Mouse (Mus musculus) liver, adult 2 months (tissue): ENCODE results near the gene Kirrel3. TPM values are rescaled to one million over a fixed set of nuclear protein-coding genes. Genes with fewer than 3 reads are reported as not detected.
A peak's percentile ranks its signal among the peaks of the same experiment; 100 is the strongest.

Experiments
- DNase-seq: peaks from one replicate; pipeline ENCODE4 v3.0.0-alpha.2; 2011; ENCODE audit warnings: low read depth, low spot score; ENCODE audit errors: extremely low read depth
- H3K27ac ChIP-seq: fragments of 200-500 bp; replicated peaks from 2 replicates; pipeline ENCODE4 v1.5.1; 2012; ENCODE audit warnings: low read depth, mild to moderate bottlenecking, control low read depth, inconsistent platforms, low read length; ENCODE audit not compliant: insufficient read depth
- H3K27me3 ChIP-seq: fragments of 200-500 bp; 2 replicates; pipeline ENCODE4 v1.6.1; 2012; ENCODE audit warnings: mild to moderate bottlenecking, moderate library complexity, low read length, inconsistent platforms; ENCODE audit not compliant: control insufficient read depth, insufficient read depth
- H3K36me3 ChIP-seq: fragments of 200-500 bp; 2 replicates; pipeline ENCODE4 v1.6.1; 2012; ENCODE audit warnings: low read length, inconsistent platforms; ENCODE audit not compliant: control insufficient read depth, insufficient read depth
- H3K4me1 ChIP-seq: fragments of 200-500 bp; 2 replicates; pipeline ENCODE4 v1.6.1; 2011; ENCODE audit warnings: low read length; ENCODE audit not compliant: control insufficient read depth, insufficient read depth
- H3K4me3 ChIP-seq: fragments of 200-500 bp; 2 replicates; pipeline ENCODE4 v1.5.1; 2011; ENCODE audit warnings: low read depth, mild to moderate bottlenecking, control low read depth, low read length, moderate library complexity; ENCODE audit not compliant: insufficient read depth
- H3K79me2 ChIP-seq: fragments of 200-500 bp; 2 replicates; pipeline ENCODE4 v1.6.1; 2012; ENCODE audit warnings: inconsistent platforms, mild to moderate bottlenecking, low read length, moderate library complexity; ENCODE audit not compliant: control insufficient read depth, insufficient read depth
- H3K9ac ChIP-seq: fragments of 200-500 bp; 2 replicates; pipeline ENCODE4 v1.6.1; 2012; ENCODE audit warnings: low read depth, mild to moderate bottlenecking, control low read depth, inconsistent platforms, low read length
- CTCF ChIP-seq: fragments of 200-500 bp; IDR thresholded peaks from 2 replicates; pipeline ENCODE4 v1.5.1; 2011; ENCODE audit warnings: low read depth, low read length, control low read depth
- POLR2A ChIP-seq: fragments of 200-500 bp; IDR thresholded peaks from 2 replicates; pipeline ENCODE4 v1.6.1; 2011; ENCODE audit warnings: low read length, control low read depth; ENCODE audit not compliant: insufficient read depth; ENCODE audit errors: extremely low read depth
- whole genome bisulfite sequencing: fragments of 180-500 bp; shearing (Covaris S2); methylation state at CpG from one replicate; pipeline ENCODE4 v1.1.7; 2018; 5-methylcytosine and 5-hydroxymethylcytosine counted together
- polyA plus RNA-seq: library from polyadenylated mRNA; depleted of rRNA; stranded (reverse); fragments of >200 nt; gene quantifications from 2 replicates; pipeline ENCODE4 v1.2.3, GENCODE M21; 2012
- total RNA-seq: library from RNA; depleted of rRNA; stranded (reverse); fragments of >200 nt; gene quantifications from 2 replicates; pipeline ENCODE4 v1.2.3, GENCODE M21; 2014

The Kirrel3 gene
- total and polyA plus RNA-seq, 2 experiments: 0.09 TPM; not detected in 1

GRCm38 (mm10) chr9:34983513-34984462, 498.1 kb downstream of the Kirrel3 start:
- peak; percentile 51 for DNase-seq
- H3K36me3 ChIP-seq: no peaks in the 10 kb centered on the region
- TF ChIP-seq POLR2A (no peak), CTCF (peak; percentile 69)
- WGBS: 40% methylated on average over 12 of the region's 12 CpGs
- no peaks in the 10 kb centered on the region for H3K4me1 ChIP-seq
- no peak overlapping the region for H3K4me3 ChIP-seq
- no peak overlapping the region for H3K9ac ChIP-seq
- no peak overlapping the region for H3K27ac ChIP-seq
- H3K79me2 ChIP-seq: no peaks in the 10 kb centered on the region
- H3K27me3 ChIP-seq: no peaks in the 10 kb centered on the region

- H3K27me3 ChIP-seq: no peaks in the 10 kb centered on the region
- H3K4me3 ChIP-seq: no peak overlapping the region
- H3K27ac ChIP-seq: no peak overlapping the region
- no peak overlapping the region for H3K9ac ChIP-seq
- H3K36me3 ChIP-seq: no peaks in the 10 kb centered on the region
- no peaks in the 10 kb centered on the region for H3K4me1 ChIP-seq
- no peaks in the 10 kb centered on the region for H3K79me2 ChIP-seq
- TF ChIP-seq POLR2A (no peak), CTCF (no peak)
- no peak for DNase-seq
These were observed 500.5 kb downstream of the Kirrel3 start for GRCm38 (mm10) chr9:34986156-34986555.

- H3K27me3 ChIP-seq: no peaks in the 10 kb centered on the region
- 91% methylated on average over 12 of the region's 12 CpGs for WGBS
These were observed 501.9 kb downstream of the Kirrel3 start for GRCm38 (mm10) chr9:34987422-34988148.

GRCm38 (mm10) chr9:34988683-34989082, 503.0 kb downstream of the Kirrel3 start:
- TF ChIP-seq POLR2A (no peak), CTCF (no peak)
- H3K79me2 ChIP-seq: no peaks in the 10 kb centered on the region
- H3K27ac ChIP-seq: no peak overlapping the region
- no peak overlapping the region for H3K9ac ChIP-seq
- H3K4me3 ChIP-seq: no peak overlapping the region
- no peak for DNase-seq
- no peaks in the 10 kb centered on the region for H3K36me3 ChIP-seq
- WGBS: 82% methylated on average over 3 of the region's 3 CpGs
- H3K27me3 ChIP-seq: no peaks in the 10 kb centered on the region
- H3K4me1 ChIP-seq: peaks cover 2% of the 10 kb centered on the region; the same call in 1 of the 2 replicates

More at GRCm38 (mm10) chr9:34987422-34988148, 501.9 kb downstream of the Kirrel3 start:
- Histone ChIP-seq H3K9ac (no peak overlapping the region), H3K4me1 (peaks cover 2% of the 10 kb centered on the region; the same call in 1 of the 2 replicates), H3K79me2 (no peaks in the 10 kb centered on the region), H3K4me3 (no peak overlapping the region), H3K27ac (no peak overlapping the region), H3K36me3 (no peaks in the 10 kb centered on the region)
- no peak for DNase-seq
- TF ChIP-seq POLR2A: no peak
- TF ChIP-seq CTCF: no peak

- 55% methylated on average over 4 of the region's 4 CpGs for WGBS
- DNase-seq: peak; percentile 14
These were observed 506.5 kb downstream of the Kirrel3 start for GRCm38 (mm10) chr9:34992201-34992600.

More at GRCm38 (mm10) chr9:34992201-34992600, 506.5 kb downstream of the Kirrel3 start:
- Histone ChIP-seq H3K9ac (no peak overlapping the region), H3K79me2 (no peaks in the 10 kb centered on the region), H3K36me3 (no peaks in the 10 kb centered on the region), H3K4me3 (no peak overlapping the region), H3K4me1 (peaks cover 2% of the 10 kb centered on the region; the same call in 1 of the 2 replicates), H3K27ac (0 out of 2 replicates have a peak overlapping the region, but pooled peaks have one; percentile 10), H3K27me3 (no peaks in the 10 kb centered on the region)
- TF ChIP-seq POLR2A (no peak), CTCF (no peak)
